Mouse (Mus musculus) liver, embryonic 14.5 days (tissue): ENCODE measurements around the gene Kmo.

Source experiments
- CTCF ChIP-seq: IDR thresholded peaks from 2 replicates; pipeline ENCODE4 v1.5.1; 2016; ENCODE audit warnings: antibody characterized with exemption, low read depth, control low read depth
- EP300 ChIP-seq: IDR thresholded peaks from 2 replicates; pipeline ENCODE4 v1.6.1; 2016; ENCODE audit warnings: antibody characterized with exemption, low read depth

GRCm38 (mm10) chr1:175625257-175625879, 5.2 kb downstream of the Kmo start, which contains the start of gene Fh1:
- no peak; the same call in 1 of the 2 replicates for TF ChIP-seq CTCF
- TF ChIP-seq EP300, result no peak
